Mouse (Mus musculus) neural tube, embryonic 14.5 days (tissue): ENCODE measurements around the gene Vti1a. TPM values are rescaled to one million over a fixed set of nuclear protein-coding genes. Genes with fewer than 3 reads are reported as not detected.

Source experiments
- ATAC-seq: fragments of 200-750 bp; cut with Nextera tagmentation; 2 replicates; pipeline ENCODE4 v1.8.0; 2017; ENCODE audit warnings: low read depth, mild to moderate bottlenecking, moderate TSS enrichment, moderate library complexity
- H3K27ac ChIP-seq: fragments of 300-500 bp; sonication (generic); 2 replicates; pipeline ENCODE4 v1.5.1; 2014; ENCODE audit warnings: low read depth, mild to moderate bottlenecking, control low read depth, low read length, moderate library complexity, mixed read lengths
- H3K27me3 ChIP-seq: fragments of 300-500 bp; sonication (generic); 2 replicates; pipeline ENCODE4 v1.6.1; 2014; ENCODE audit warnings: low read length; ENCODE audit not compliant: control insufficient read depth, insufficient read depth
- H3K36me3 ChIP-seq: fragments of 300-500 bp; sonication (generic); 2 replicates; pipeline ENCODE4 v1.6.1; 2014; ENCODE audit warnings: low read length, mixed read lengths; ENCODE audit not compliant: control insufficient read depth, insufficient read depth
- H3K4me1 ChIP-seq: fragments of 300-500 bp; sonication (generic); 2 replicates; pipeline ENCODE4 v1.6.1; 2014; ENCODE audit warnings: low read length; ENCODE audit not compliant: control insufficient read depth, insufficient read depth
- H3K4me2 ChIP-seq: fragments of 300-500 bp; sonication (generic); 2 replicates; pipeline ENCODE4 v1.6.1; 2014; ENCODE audit warnings: mild to moderate bottlenecking, low read depth, low read length, control low read depth
- H3K4me3 ChIP-seq: fragments of 300-500 bp; sonication (generic); 2 replicates; pipeline ENCODE4 v1.5.1; 2014; ENCODE audit warnings: low read depth, low read length, control low read depth, mixed read lengths
- H3K9ac ChIP-seq: fragments of 300-500 bp; sonication (generic); replicated peaks from 2 replicates; pipeline ENCODE4 v1.6.1; 2014; ENCODE audit warnings: low read depth, mild to moderate bottlenecking, control low read depth, low read length, mixed read lengths
- H3K9me3 ChIP-seq: fragments of 300-500 bp; sonication (generic); 2 replicates; pipeline ENCODE4 v1.6.1; 2016; ENCODE audit warnings: low read length; ENCODE audit not compliant: control insufficient read depth
- WGBS: fragments of 180-500 bp; shearing (Covaris S2); extraction: QIAGEN DNeasy Blood & Tissue Kit; methylation state at CpG from one replicate; pipeline ENCODE4 v1.1.7; 2014; 5-methylcytosine and 5-hydroxymethylcytosine counted together
- polyA plus RNA-seq: library from polyadenylated mRNA; unstranded; fragments of >200 nt; fragmentation: Nextera tagmentation; extraction: Ambion mirVana; gene quantifications from 2 replicates; pipeline ENCODE4 v1.2.1, GENCODE M21; 2014

Gene Vti1a
- polyA plus RNA-seq, 1 experiment from 2014 or later: 35.7 TPM

DNA sequence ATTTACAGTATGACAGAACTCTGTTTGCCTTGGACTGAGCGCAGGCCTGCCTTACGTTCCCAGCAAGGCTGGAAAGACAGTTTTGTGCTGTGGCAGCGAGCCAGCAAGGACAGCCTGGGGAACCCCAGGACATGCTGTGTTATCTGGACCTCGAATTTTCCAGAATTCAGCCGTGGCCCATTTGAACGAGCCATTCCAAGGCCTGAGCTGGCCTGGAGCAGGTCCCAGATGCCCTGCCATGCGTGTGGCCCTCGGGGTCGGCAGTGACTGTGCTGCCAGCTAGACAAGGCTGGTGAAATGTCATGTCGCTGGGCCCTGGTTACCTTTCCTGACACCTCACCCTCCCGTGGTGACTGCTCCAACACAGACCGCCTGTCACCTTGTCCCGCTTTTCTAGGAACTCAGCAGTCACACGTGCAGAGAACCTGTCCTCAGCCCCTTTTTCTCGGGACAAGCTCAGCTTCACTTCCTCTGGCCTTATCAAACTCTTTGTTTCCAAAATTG, 247.1 kb downstream of the Vti1a start:
- 83% methylated on average over 15 of the region's 15 CpGs for WGBS
- no peaks in the 10 kb centered on the region for H3K4me1 ChIP-seq
- H3K9me3 ChIP-seq: no peaks in the 10 kb centered on the region
- H3K27ac ChIP-seq: no peak overlapping the region
- no peak overlapping the region for H3K4me2 ChIP-seq
- no peak overlapping the region for H3K4me3 ChIP-seq
- ATAC-seq: no peak
- no peak overlapping the region for H3K9ac ChIP-seq
- no peaks in the 10 kb centered on the region for H3K36me3 ChIP-seq
- no peaks in the 10 kb centered on the region for H3K27me3 ChIP-seq

DNA sequence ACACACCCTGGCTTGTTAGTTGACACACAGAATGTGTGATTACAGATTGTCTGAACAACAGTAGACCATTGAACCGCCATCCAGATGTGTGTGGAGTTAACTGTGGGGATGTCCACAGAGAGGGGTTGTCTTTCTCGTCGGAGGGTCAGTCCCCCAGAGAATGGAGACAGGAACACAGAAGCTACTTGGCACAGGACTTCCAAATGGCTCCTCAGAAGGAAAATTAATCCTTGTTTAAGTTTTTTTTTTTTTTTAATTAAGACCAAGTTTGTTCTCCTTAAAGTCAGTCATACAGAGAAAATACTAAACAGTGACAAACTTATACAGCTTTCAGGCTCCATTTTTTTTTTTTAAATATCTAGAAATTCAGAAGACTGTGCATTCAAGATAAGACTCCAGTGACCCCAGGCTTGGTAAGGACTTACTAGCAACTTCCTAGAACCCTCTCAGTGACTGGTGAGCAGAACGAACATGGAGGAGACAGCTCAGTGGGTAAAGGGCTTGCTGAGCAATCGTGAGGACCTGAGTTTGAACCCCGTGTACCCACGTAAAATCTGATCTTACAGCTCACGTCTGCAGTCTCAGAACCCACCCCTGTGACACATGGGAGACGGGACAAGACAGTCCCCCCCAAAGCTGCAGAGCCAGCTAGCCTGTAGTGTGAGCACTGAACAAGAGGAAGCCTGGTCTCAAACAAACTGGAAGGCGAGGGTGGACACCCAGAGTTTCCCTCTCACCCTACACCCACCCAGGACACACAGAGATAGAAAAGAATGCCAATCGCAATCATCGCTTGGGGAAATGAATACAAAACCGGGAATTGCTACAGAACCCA, 248.2 kb downstream of the Vti1a start:
- H3K27ac ChIP-seq: no peak overlapping the region
- no peaks in the 10 kb centered on the region for H3K4me1 ChIP-seq
- H3K9me3 ChIP-seq: no peaks in the 10 kb centered on the region
- 80% methylated on average over 13 of the region's 13 CpGs for WGBS
- no peak overlapping the region for H3K4me3 ChIP-seq
- H3K4me2 ChIP-seq: no peak overlapping the region
- no peak overlapping the region for H3K9ac ChIP-seq
- H3K36me3 ChIP-seq: no peaks in the 10 kb centered on the region
- ATAC-seq: no peak
- H3K27me3 ChIP-seq: no peaks in the 10 kb centered on the region

DNA sequence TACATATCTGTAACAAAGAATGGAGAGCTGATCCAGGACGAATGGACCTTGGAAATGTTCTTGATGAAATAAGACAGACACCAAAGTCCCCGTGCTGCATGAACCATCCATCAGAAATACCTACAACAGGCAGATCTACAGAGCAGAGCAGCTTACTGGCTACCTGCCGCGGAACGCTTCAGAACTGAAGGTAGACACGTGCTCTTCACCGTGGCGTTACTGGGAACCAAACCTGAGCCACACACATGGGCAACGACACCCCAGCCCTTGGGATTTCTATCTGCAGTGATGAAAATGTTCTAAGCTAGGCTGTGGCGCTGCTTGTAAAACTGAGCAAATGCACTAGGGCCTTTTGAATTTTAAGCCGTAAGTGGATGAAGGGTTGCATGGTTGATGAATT, 249.0 kb downstream of the Vti1a start:
- Histone ChIP-seq H3K27ac (no peak overlapping the region), H3K4me3 (no peak overlapping the region), H3K36me3 (no peaks in the 10 kb centered on the region), H3K4me1 (no peaks in the 10 kb centered on the region), H3K4me2 (no peak overlapping the region), H3K9me3 (no peaks in the 10 kb centered on the region), H3K27me3 (no peaks in the 10 kb centered on the region), H3K9ac (no peak overlapping the region)
- no peak for ATAC-seq
- 91% methylated on average over 11 of the region's 11 CpGs for WGBS

DNA sequence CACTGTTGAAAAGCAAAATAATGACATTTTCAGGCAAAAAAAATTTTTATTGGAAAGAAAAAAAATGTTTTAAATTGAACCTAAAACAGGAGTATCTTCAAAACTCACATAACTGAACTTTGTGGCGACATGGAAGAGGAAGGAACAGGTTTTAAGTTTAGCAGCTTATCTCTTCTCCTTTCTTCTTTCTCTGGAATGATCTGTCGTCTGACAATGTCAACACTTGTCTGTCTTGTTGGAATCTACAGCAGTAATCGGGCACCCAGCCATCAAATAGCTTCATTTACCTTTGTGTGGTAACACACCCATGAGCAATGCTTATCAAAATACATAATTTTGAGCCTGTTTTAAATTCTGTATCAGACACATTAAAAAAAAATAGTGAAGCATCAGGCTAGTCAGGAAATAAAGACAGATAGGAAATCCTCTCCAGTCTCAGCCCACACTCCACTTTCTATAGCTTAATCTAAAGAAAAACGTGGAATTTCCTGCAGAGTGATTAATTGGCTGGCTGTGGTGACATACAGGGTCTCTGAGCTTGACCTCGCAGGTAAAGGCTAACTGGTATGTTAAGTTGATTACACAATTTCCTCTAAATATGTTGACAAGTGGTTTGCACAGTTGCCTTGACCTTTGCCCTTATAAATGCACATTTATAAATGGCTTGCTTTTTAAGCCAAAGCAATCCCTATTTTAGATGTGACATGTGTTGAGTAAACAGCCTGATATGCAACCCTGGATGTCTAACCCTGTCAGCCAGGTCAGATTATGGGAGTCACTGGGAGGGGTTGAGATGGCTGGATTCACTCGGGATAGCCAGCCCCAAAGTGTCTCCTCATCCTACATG, 249.7 kb downstream of the Vti1a start:
- no peak for ATAC-seq

DNA sequence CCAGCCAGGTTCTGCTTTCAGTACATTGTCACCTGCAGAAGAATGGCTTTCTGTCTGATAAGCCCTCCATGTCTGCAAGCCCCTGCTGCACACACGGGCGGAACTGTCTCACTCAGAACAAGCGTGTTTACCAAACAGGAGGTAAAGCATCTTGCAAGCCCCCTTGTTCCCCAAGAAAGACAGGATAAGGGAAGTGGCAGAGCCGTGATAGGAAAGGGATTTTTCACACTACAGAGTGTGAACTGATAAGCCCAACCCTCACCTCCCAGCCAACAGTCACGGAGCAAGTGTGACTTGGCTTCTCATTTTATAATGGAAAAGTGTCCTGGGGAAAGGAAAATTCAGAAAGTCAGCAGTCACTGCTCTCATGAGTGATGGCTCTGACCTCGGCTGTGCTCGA, 253.0 kb downstream of the Vti1a start:
- H3K9me3 ChIP-seq: no peaks in the 10 kb centered on the region
- H3K4me2 ChIP-seq: no peak overlapping the region
- H3K27me3 ChIP-seq: no peaks in the 10 kb centered on the region
- no peaks in the 10 kb centered on the region for H3K4me1 ChIP-seq
- no peak overlapping the region for H3K9ac ChIP-seq
- H3K36me3 ChIP-seq: no peaks in the 10 kb centered on the region
- H3K4me3 ChIP-seq: no peak overlapping the region
- H3K27ac ChIP-seq: no peak overlapping the region
- WGBS: 81% methylated on average over 7 of the region's 7 CpGs
- ATAC-seq: no peak

More for the DNA sequence above, 249.7 kb downstream of the Vti1a start:
- H3K4me3 ChIP-seq: no peak overlapping the region
- no peak overlapping the region for H3K4me2 ChIP-seq
- H3K27me3 ChIP-seq: no peaks in the 10 kb centered on the region
- H3K4me1 ChIP-seq: no peaks in the 10 kb centered on the region
- 78% methylated on average over 6 of the region's 6 CpGs for WGBS
- no peaks in the 10 kb centered on the region for H3K9me3 ChIP-seq
- H3K9ac ChIP-seq: no peak overlapping the region
- H3K36me3 ChIP-seq: no peaks in the 10 kb centered on the region
- no peak overlapping the region for H3K27ac ChIP-seq

DNA sequence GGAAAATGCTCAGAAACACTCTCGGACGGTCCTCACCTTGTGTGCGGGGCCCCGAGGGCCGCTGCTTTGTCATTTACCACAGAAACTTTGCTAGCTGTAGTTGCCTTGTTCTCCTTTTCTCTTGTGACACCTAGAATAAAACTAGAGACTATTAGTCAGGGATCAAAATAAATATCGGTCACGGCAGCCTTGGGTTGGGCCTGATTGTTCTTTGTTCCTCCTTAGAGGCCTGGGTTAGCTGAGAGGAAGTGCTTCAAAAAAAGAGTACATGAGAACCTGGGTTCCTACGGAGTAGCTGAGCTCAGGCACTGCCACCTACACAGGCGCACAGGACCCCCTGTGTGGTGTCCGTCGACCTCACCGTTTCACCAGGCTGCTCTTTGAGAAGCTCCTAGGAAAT, 253.8 kb downstream of the Vti1a start:
- Histone ChIP-seq H3K27ac (no peak overlapping the region), H3K9ac (no peak overlapping the region), H3K27me3 (no peaks in the 10 kb centered on the region), H3K9me3 (no peaks in the 10 kb centered on the region), H3K4me1 (no peaks in the 10 kb centered on the region), H3K4me2 (no peak overlapping the region), H3K4me3 (no peak overlapping the region), H3K36me3 (no peaks in the 10 kb centered on the region)
- 91% methylated on average over 12 of the region's 12 CpGs for WGBS
- ATAC-seq: no peak

DNA sequence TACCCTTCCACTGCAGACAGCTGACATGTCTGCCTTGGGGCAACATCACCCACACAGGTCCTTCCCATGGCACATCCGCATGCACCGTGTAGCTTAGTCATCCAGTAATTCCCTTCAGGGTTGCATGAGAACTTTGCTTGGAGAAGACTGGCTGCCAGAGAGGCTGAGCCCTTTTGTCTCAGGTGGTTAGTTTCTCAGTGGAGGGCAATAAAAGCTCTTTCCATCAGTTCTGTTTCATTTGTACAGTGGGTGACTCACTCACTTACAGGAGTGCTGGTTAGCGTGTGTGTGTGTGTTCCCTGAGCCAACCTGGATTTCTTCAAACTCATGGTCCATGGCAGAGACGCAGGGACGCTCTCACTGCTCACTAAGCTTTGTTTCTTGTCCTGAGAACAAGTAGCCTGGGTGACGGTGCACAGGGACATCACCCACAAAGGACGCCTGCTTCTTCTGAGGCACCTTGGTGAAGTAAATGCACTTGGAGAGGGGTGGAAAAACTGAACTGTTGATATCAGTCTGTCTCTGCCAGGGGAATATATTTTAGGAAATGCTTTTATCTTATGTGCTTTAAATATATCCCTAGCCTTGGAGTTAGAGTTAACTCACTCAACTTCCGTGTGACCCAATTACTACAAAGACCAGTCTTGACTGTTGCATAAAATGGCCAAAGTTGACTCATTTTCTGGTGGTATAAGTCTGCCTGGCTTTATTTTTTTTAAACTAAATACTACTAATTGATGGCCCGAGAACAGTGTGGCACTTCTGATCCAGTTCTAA, 254.6 kb downstream of the Vti1a start:
- Histone ChIP-seq H3K9me3 (no peaks in the 10 kb centered on the region), H3K27ac (no peak overlapping the region), H3K36me3 (no peaks in the 10 kb centered on the region), H3K4me1 (no peaks in the 10 kb centered on the region), H3K4me2 (no peak overlapping the region), H3K4me3 (no peak overlapping the region), H3K27me3 (no peaks in the 10 kb centered on the region), H3K9ac (no peak overlapping the region)
- WGBS: 92% methylated on average over 9 of the region's 9 CpGs
- ATAC-seq: no peak

DNA sequence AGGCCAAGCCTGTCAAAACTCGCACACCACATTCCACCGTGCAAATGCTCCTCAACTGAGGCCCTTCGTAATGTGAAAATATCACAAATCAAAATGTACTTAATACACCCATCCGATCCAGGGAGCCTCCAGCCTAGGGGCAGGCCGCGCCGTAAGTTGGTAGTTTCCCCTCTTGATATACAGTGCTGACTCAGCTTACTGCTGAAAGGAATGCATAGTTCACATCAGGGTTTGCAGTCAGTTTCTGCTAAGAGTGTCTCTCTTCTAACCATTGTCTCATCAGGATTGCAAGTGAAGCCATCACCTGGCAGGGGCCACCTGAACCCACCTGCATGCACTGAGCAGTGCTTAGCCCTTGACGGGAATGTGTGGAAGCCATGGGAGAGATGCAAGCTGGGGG, 255.4 kb downstream of the Vti1a start:
- H3K4me2 ChIP-seq: no peak overlapping the region
- no peaks in the 10 kb centered on the region for H3K27me3 ChIP-seq
- H3K36me3 ChIP-seq: no peaks in the 10 kb centered on the region
- H3K9me3 ChIP-seq: no peaks in the 10 kb centered on the region
- no peak overlapping the region for H3K27ac ChIP-seq
- H3K9ac ChIP-seq: no peak overlapping the region
- no peak overlapping the region for H3K4me3 ChIP-seq
- no peak for ATAC-seq
- 94% methylated on average over 8 of the region's 8 CpGs for WGBS
- no peaks in the 10 kb centered on the region for H3K4me1 ChIP-seq
